Mouse (Mus musculus) G1E (cell line): Measurements from ENCODE around the gene Gm10840.

ENCODE experiments used
- CTCF ChIP-seq: IDR thresholded peaks from 2 replicates; pipeline ENCODE4 v1.5.1; 2012; ENCODE audit warnings: low read depth, low read length, inconsistent platforms, mixed read lengths
- GATA1 ChIP-seq: IDR thresholded peaks from 2 replicates; pipeline ENCODE4 v1.6.1; 2012; ENCODE audit warnings: borderline replicate concordance, low read length, inconsistent platforms, mixed read lengths
- POLR2AphosphoS5 ChIP-seq: IDR thresholded peaks from 2 replicates; pipeline ENCODE4 v1.6.1; 2012; ENCODE audit warnings: low read depth, low read length, inconsistent platforms; ENCODE audit not compliant: insufficient replicate concordance
- TAL1 ChIP-seq: conservative IDR thresholded peaks from 2 replicates; pipeline ENCODE4 v1.6.1; 2012; ENCODE audit warnings: low read depth, low read length, inconsistent platforms, mixed read lengths

- TF ChIP-seq CTCF (no peak), GATA1 (no peak), POLR2AphosphoS5 (no peak), TAL1 (no peak)
These were observed 41.4 kb downstream of the Gm10840 start, which contains the start of gene Strada for GRCm38 (mm10) chr11:106202123-106202465.
